ENCODE assay signal across 21 mouse cellular contexts in genomic region chr3:53147001-53147400, GRCm38 (mm10).
DNase-seq lines count a peak whose midpoint lies in the region; ATAC-seq lines count a peak whose summit lies in the region.
"Had no signal": no experiment of that assay in that cellular context is flagged by ENCODE, and none has a peak within 500 bp of the region (broad histone marks: within the 10 kb centered on the region; RNA-seq: fewer than 3 reads in every experiment).

No protein-coding gene starts in this region.

- no peaks in the 10 kb centered on the region for H3K27me3 ChIP-seq in liver, embryonic 13.5 days
- H3K27me3 ChIP-seq in liver, embryonic 11.5 days (replicated peaks; ENCODE audit: control insufficient read depth, insufficient read depth, low read length): no peaks in the 10 kb centered on the region
- H3K27me3 ChIP-seq in hindbrain, embryonic 10.5 days (ENCODE audit: insufficient read depth, poor library complexity, severe bottlenecking): no peaks in the 10 kb centered on the region
- H3K27me3 ChIP-seq in midbrain, embryonic 16.5 days (ENCODE audit: control insufficient read depth, insufficient read depth, low read depth, low read length): no peaks in the 10 kb centered on the region
- H3K27me3 ChIP-seq: forebrain, embryonic 13.5 days; Patski had no signal

- no peaks in the 10 kb centered on the region for H3K36me3 ChIP-seq in liver, embryonic 13.5 days
- no peaks in the 10 kb centered on the region for H3K36me3 ChIP-seq in liver, embryonic 11.5 days (ENCODE audit: control insufficient read depth, insufficient read depth, low read length)
- no peaks in the 10 kb centered on the region for H3K36me3 ChIP-seq in hindbrain, embryonic 10.5 days
- no peaks in the 10 kb centered on the region for H3K36me3 ChIP-seq in midbrain, embryonic 16.5 days (ENCODE audit: control insufficient read depth, insufficient read depth, low read length)
- H3K36me3 ChIP-seq: embryonic facial prominence, embryonic 10.5 days had no signal

- H3K4me2 ChIP-seq in liver, embryonic 13.5 days: no peak overlapping the region
- H3K4me2 ChIP-seq in liver, embryonic 11.5 days: no peak overlapping the region
- no peak overlapping the region for H3K4me2 ChIP-seq in midbrain, embryonic 16.5 days (ENCODE audit: low read length)
- H3K4me2 ChIP-seq: forebrain, embryonic 13.5 days; hindbrain, embryonic 14.5 days had no signal

- WGBS in liver, embryonic 13.5 days (ENCODE audit: insufficient replicate concordance): 67% methylated on average over 5 of the region's 5 CpGs
- WGBS in liver, embryonic 11.5 days: 88% methylated on average over 5 of the region's 5 CpGs
- 92% methylated on average over 5 of the region's 5 CpGs for WGBS in hindbrain, embryonic 10.5 days
- WGBS in midbrain, embryonic 16.5 days: 92% methylated on average over 5 of the region's 5 CpGs

- no peaks in the 10 kb centered on the region for H3K4me1 ChIP-seq in liver, embryonic 13.5 days (replicated peaks)
- H3K4me1 ChIP-seq in liver, embryonic 11.5 days (replicated peaks; ENCODE audit: control insufficient read depth, insufficient read depth, low read length): no peaks in the 10 kb centered on the region
- peaks cover 6% of the 10 kb centered on the region; the same call in 1 of the 2 replicates for H3K4me1 ChIP-seq in hindbrain, embryonic 10.5 days (replicated peaks)
- peaks cover 2% of the 10 kb centered on the region; the same call in 1 of the 2 replicates for H3K4me1 ChIP-seq in midbrain, embryonic 16.5 days (ENCODE audit: control insufficient read depth, insufficient read depth, low read length)
- H3K4me1 ChIP-seq: forebrain, embryonic 13.5 days had no signal

- H3K27ac ChIP-seq in liver, embryonic 13.5 days: no peak overlapping the region
- H3K27ac ChIP-seq in liver, embryonic 11.5 days (ENCODE audit: low read depth, low read length): no peak overlapping the region
- H3K27ac ChIP-seq in hindbrain, embryonic 10.5 days: no peak overlapping the region
- H3K27ac ChIP-seq in midbrain, embryonic 16.5 days (ENCODE audit: low read length): no peak overlapping the region
- H3K27ac ChIP-seq: embryonic facial prominence, embryonic 10.5 days; forebrain, embryonic 13.5 days; gastrocnemius, adult 2 months; hindbrain, embryonic 14.5 days had no signal

- peak; percentile 2 for DNase-seq in liver, embryonic 13.5 days
- no peak for DNase-seq in liver, embryonic 11.5 days (ENCODE audit: low spot score)
- DNase-seq in A20 (ENCODE audit: low read depth, low spot score) (peak; percentile 21), R1 (ENCODE audit: low read depth, low spot score) (peak; percentile 81)
- DNase-seq in hindbrain, embryonic 10.5 days (ENCODE audit: low spot score): no peak
- DNase-seq: adrenal gland, postnatal 10 days; cerebellum, adult 11 months; cerebellum, adult 8-10 months; cerebellum, postnatal 25 days; forebrain, postnatal 0 days; gastrocnemius, adult 2 months; gastrocnemius, postnatal 25 days; heart, postnatal 10 days; kidney, adult 8-10 months had no signal

- ATAC-seq in liver, embryonic 13.5 days (ENCODE audit: low read depth): no peak
- no peak for ATAC-seq in liver, embryonic 11.5 days (replicated peaks; ENCODE audit: low FRiP score)
- ATAC-seq in frontal cortex, adult (ENCODE audit: low TSS enrichment): no peak
- ATAC-seq in midbrain, embryonic 16.5 days: no peak
- ATAC-seq: forebrain, embryonic 13.5 days; forebrain, postnatal 0 days; intestine, embryonic 16.5 days; Patski had no signal

- no peaks in the 10 kb centered on the region for H3K9me3 ChIP-seq in liver, embryonic 13.5 days (replicated peaks)
- H3K9me3 ChIP-seq in liver, embryonic 11.5 days (ENCODE audit: control insufficient read depth, low read length): no peaks in the 10 kb centered on the region
- H3K9me3 ChIP-seq in hindbrain, embryonic 10.5 days: 0 out of 2 replicates have a peak, but pooled peaks cover under 1% of the 10 kb centered on the region
- H3K9me3 ChIP-seq in midbrain, embryonic 16.5 days (replicated peaks; ENCODE audit: control insufficient read depth, low read length, poor library complexity, severe bottlenecking): no peaks in the 10 kb centered on the region
- H3K9me3 ChIP-seq: embryonic facial prominence, embryonic 10.5 days; forebrain, embryonic 13.5 days had no signal

- no peak overlapping the region for H3K9ac ChIP-seq in liver, embryonic 13.5 days
- H3K9ac ChIP-seq in liver, embryonic 11.5 days (ENCODE audit: low read depth, low read length): no peak overlapping the region
- no peak overlapping the region for H3K9ac ChIP-seq in midbrain, embryonic 16.5 days (ENCODE audit: low read depth, low read length)
- H3K9ac ChIP-seq: forebrain, embryonic 13.5 days; forebrain, postnatal 0 days; hindbrain, embryonic 14.5 days had no signal

- no peak overlapping the region for H3K4me3 ChIP-seq in liver, embryonic 13.5 days (replicated peaks)
- no peak overlapping the region for H3K4me3 ChIP-seq in liver, embryonic 11.5 days (ENCODE audit: low read depth, low read length)
- no peak overlapping the region for H3K4me3 ChIP-seq in hindbrain, embryonic 10.5 days
- H3K4me3 ChIP-seq in midbrain, embryonic 16.5 days (ENCODE audit: low read depth, low read length): no peak overlapping the region
- H3K4me3 ChIP-seq: embryonic facial prominence, embryonic 10.5 days; forebrain, embryonic 13.5 days; gastrocnemius, adult 2 months had no signal

Comparison
In these comparisons a context has a peak if more than half of its experiments do, and no peak if none do; other contexts are left out.
1. DNase-seq: peak in liver, embryonic 13.5 days (single experiment), A20 (single experiment) and R1 (single experiment); none in liver, embryonic 11.5 days (single experiment) and hindbrain, embryonic 10.5 days (single experiment).